Mouse (Mus musculus): ENCODE measurements around the gene Rad51c. TPM values are rescaled to one million over a fixed set of nuclear protein-coding genes. Genes with fewer than 3 reads are reported as not detected.
A peak's percentile ranks its signal among the peaks of the same experiment; 100 is the strongest.
"Not testable (repeated sequence)": the region's sequence is repeated elsewhere in the genome, so short reads cannot be mapped to it uniquely, and the experiment has no call there.

Rad51c gene
- total and polyA plus RNA-seq, 3 experiments, result 1.5 to 1.9 TPM; not detected in 1

DNA sequence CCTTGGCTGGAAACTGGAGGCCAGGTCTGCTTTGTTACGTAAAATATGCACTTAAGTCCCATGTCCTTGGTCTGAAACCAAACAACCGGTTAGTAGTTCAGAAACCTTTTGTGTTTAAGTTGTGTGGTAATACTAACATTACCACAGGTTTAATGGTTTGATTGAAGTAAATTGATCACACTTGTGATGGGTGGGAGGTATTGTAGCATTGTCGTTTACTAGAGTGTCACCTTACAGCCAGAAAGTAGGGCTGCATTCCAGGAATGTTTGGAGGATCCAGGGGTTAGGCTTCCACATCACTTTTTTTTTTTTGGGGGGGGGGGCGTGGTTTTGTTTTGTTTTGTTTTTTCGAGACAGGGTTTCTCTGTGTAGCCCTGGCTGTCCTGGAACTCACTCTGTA lies 11.4 kb upstream of the Rad51c start:
- no peaks in the 10 kb centered on the region for H3K9me3 ChIP-seq (replicated peaks; ENCODE audit: insufficient read depth, low read length)
- no peaks in the 10 kb centered on the region for H3K4me1 ChIP-seq (ENCODE audit: control insufficient read depth in 1 of 2, insufficient read depth in 2 of 2, low read length in 2 of 2)
- no peaks in the 10 kb centered on the region for H3K79me2 ChIP-seq (ENCODE audit: control insufficient read depth, insufficient read depth, low read length, poor library complexity)
- H3K4me3 ChIP-seq (ENCODE audit: control insufficient read depth in 1 of 2, insufficient read depth in 1 of 2, low read depth in 2 of 2, low read length in 2 of 2), result no peak overlapping the region
- TF ChIP-seq GATA1 (IDR thresholded peaks at IDR 0.05; ENCODE audit: low read depth, low read length), result no peak
- TF ChIP-seq POLR2AphosphoS2 (IDR thresholded peaks at IDR 0.05; ENCODE audit: low read length), result no peak
- no peak for TF ChIP-seq MYC (IDR thresholded peaks at IDR 0.05; ENCODE audit: low read depth, low read length)
- no peak for TF ChIP-seq TCF12 (IDR thresholded peaks at IDR 0.05; ENCODE audit: low read depth, low read length)
- no peak for TF ChIP-seq ZNF384 (IDR thresholded peaks at IDR 0.05; ENCODE audit: low read depth, low read length)
- no peak for TF ChIP-seq UBTF (IDR thresholded peaks at IDR 0.05; ENCODE audit: borderline replicate concordance, insufficient read depth, low read depth, low read length)
- TF ChIP-seq ZMIZ1 (IDR thresholded peaks at IDR 0.05; ENCODE audit: low read depth, low read length), result no peak
- no peak for TF ChIP-seq USF1 (IDR thresholded peaks at IDR 0.05; ENCODE audit: low read depth, low read length)
- TF ChIP-seq MAFK (IDR thresholded peaks at IDR 0.05; ENCODE audit: borderline replicate concordance, low read depth, low read length), result no peak
- TF ChIP-seq ZC3H11A (IDR thresholded peaks at IDR 0.05; ENCODE audit: low read depth, low read length), result no peak
- TF ChIP-seq MYB (IDR thresholded peaks at IDR 0.05; ENCODE audit: low read depth, low read length), result no peak
- no peaks in the 10 kb centered on the region for H3K36me3 ChIP-seq (ENCODE audit: control insufficient read depth in 1 of 2, insufficient read depth in 2 of 2, low read length in 2 of 2)
- no peak for DNase-seq (ENCODE audit: low read depth, low spot score)
- H3K9ac ChIP-seq (ENCODE audit: control insufficient read depth, low read depth, low read length, poor library complexity, severe bottlenecking), result no peak overlapping the region
- H3K27me3 ChIP-seq (ENCODE audit: control insufficient read depth in 1 of 2, insufficient read depth in 2 of 2, low read length in 2 of 2), result peaks cover 0 to 2% of the 10 kb centered on the region in 2 experiments; a peak in 1 of 4 replicates
- H3K27ac ChIP-seq (ENCODE audit: control insufficient read depth, low read depth, low read length), result no peak overlapping the region

DNA sequence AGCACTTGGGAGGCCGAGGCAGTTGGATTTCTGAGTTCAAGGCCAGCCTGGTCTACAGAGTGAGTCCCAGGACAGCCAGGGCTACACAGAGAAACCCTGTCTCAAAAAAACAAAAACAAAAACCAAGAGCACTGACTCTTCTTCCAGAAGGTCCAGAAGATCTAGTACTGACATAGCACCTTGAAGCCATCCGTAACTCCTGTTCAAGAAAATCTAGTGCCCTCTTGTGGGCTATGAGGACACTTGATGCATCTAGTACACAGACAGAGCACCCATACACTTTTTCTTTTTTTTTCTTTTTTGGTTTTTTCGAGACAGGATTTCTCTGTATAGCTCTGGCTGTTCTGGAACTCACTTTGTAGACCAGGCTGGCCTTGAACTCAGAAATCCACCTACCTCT lies 8.7 kb upstream of the Rad51c start:
- TF ChIP-seq ZNF384 (IDR thresholded peaks at IDR 0.05; ENCODE audit: low read depth, low read length) (peak; percentile 82), SMC3 (IDR thresholded peaks at IDR 0.05; ENCODE audit: low read depth, low read length) (peak; percentile 85), CTCF (IDR thresholded peaks at IDR 0.05 in 2 of 3, conservative IDR thresholded peaks at IDR 0.05 in 1 of 3; ENCODE audit: control insufficient read depth in 1 of 3, insufficient read depth in 1 of 3, low read depth in 2 of 3, low read length in 3 of 3, poor library complexity in 1 of 3, severe bottlenecking in 1 of 3) (peak; percentile 38 to 78 (median 50))
- H3K4me1 ChIP-seq (ENCODE audit: control insufficient read depth in 1 of 2, insufficient read depth in 2 of 2, low read length in 2 of 2); H3K27me3 ChIP-seq (ENCODE audit: control insufficient read depth in 1 of 2, insufficient read depth in 2 of 2, low read length in 2 of 2); H3K27ac ChIP-seq (ENCODE audit: control insufficient read depth, low read depth, low read length); H3K4me3 ChIP-seq (ENCODE audit: control insufficient read depth in 1 of 2, insufficient read depth in 1 of 2, low read depth in 2 of 2, low read length in 2 of 2); H3K36me3 ChIP-seq (ENCODE audit: control insufficient read depth in 1 of 2, insufficient read depth in 2 of 2, low read length in 2 of 2); H3K9me3 ChIP-seq (replicated peaks; ENCODE audit: insufficient read depth, low read length); H3K79me2 ChIP-seq (ENCODE audit: control insufficient read depth, insufficient read depth, low read length, poor library complexity); H3K9ac ChIP-seq (ENCODE audit: control insufficient read depth, low read depth, low read length, poor library complexity, severe bottlenecking): not testable (repeated sequence)
- DNase-seq (ENCODE audit: low read depth, low spot score), result peak; percentile 71

DNA sequence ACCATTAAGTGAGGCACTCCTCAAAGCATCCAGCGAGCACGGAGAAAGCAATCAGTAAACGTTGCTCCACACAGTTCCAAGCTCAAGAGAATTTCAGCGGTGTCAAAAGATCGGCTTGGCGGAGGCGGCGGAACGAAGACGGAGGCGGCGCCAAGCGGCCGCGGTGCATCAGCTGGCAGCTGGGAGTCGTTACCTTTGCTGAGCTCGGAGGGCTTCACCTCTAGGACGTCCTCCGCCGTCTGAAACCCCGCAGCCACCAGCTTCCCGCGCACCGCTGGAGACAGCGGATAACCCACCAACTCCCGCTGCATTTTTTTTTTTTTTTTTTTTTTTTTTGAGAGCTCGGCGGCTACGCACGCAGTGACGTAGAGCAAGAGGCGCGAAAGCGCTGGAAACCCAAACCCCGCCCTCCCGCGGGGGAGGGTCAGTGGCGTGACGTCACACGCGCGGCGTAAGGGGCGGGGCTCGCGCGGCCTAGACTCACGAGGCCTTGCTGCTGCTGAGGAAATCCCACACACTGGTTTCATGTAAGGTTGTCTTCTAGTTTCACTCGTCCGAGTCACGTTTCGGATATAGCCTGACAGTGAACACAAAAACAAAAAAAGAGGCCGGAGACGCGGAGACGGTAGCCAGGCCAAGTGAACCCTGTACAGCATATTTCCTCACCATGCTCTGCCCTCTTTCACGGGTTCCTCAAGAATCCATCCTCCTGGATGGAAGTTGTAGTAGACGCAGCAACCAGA lies 472 bp downstream of the Rad51c start:
- H3K36me3 ChIP-seq (ENCODE audit: control insufficient read depth in 1 of 2, insufficient read depth in 2 of 2, low read length in 2 of 2), result peaks cover 0 to 6% of the 10 kb centered on the region in 2 experiments; a peak in 2 of 4 replicates
- peak overlapping the region; percentile 64 to 84 for H3K4me3 ChIP-seq (ENCODE audit: control insufficient read depth in 1 of 2, insufficient read depth in 1 of 2, low read depth in 2 of 2, low read length in 2 of 2)
- peak overlapping the region; percentile 90 for H3K27ac ChIP-seq (ENCODE audit: control insufficient read depth, low read depth, low read length)
- no peaks in the 10 kb centered on the region for H3K27me3 ChIP-seq (ENCODE audit: control insufficient read depth in 1 of 2, insufficient read depth in 2 of 2, low read length in 2 of 2)
- H3K4me1 ChIP-seq (ENCODE audit: control insufficient read depth in 1 of 2, insufficient read depth in 2 of 2, low read length in 2 of 2), result peaks cover 0 to 9% of the 10 kb centered on the region in 2 experiments; a peak in 2 of 4 replicates
- peak overlapping the region; percentile 90 for H3K9ac ChIP-seq (ENCODE audit: control insufficient read depth, low read depth, low read length, poor library complexity, severe bottlenecking)
- peaks cover 4% of the 10 kb centered on the region; the same call in 1 of the 2 replicates for H3K79me2 ChIP-seq (ENCODE audit: control insufficient read depth, insufficient read depth, low read length, poor library complexity)
- peak; percentile 99 for DNase-seq (ENCODE audit: low read depth, low spot score)
- no peaks in the 10 kb centered on the region for H3K9me3 ChIP-seq (replicated peaks; ENCODE audit: insufficient read depth, low read length)
- TF ChIP-seq E2F4 (IDR thresholded peaks at IDR 0.05; ENCODE audit: borderline replicate concordance, low read depth, low read length) (peak; percentile 98), CTCF (IDR thresholded peaks at IDR 0.05 in 2 of 3, conservative IDR thresholded peaks at IDR 0.05 in 1 of 3; ENCODE audit: control insufficient read depth in 1 of 3, insufficient read depth in 1 of 3, low read depth in 2 of 3, low read length in 3 of 3, poor library complexity in 1 of 3, severe bottlenecking in 1 of 3) (no peak), TAL1 (IDR thresholded peaks at IDR 0.05; ENCODE audit: low read length) (no peak), MAX (IDR thresholded peaks at IDR 0.05; ENCODE audit: low read length) (peak; percentile 91), NELFE (IDR thresholded peaks at IDR 0.05; ENCODE audit: low read depth, low read length) (peak; percentile 99), TBP (IDR thresholded peaks at IDR 0.05; ENCODE audit: low read depth, low read length) (peak; percentile 91), ZMIZ1 (IDR thresholded peaks at IDR 0.05; ENCODE audit: low read depth, low read length) (peak; percentile 97), GATA1 (IDR thresholded peaks at IDR 0.05; ENCODE audit: low read depth, low read length) (no peak), MEF2A (IDR thresholded peaks at IDR 0.05; ENCODE audit: extremely low read depth, insufficient replicate concordance, low read depth, low read length, poor library complexity, severe bottlenecking) (no peak), ZNF384 (IDR thresholded peaks at IDR 0.05; ENCODE audit: low read depth, low read length) (peak; percentile 100), JUND (IDR thresholded peaks at IDR 0.05; ENCODE audit: low read depth, low read length) (no peak), RCOR1 (IDR thresholded peaks at IDR 0.05; ENCODE audit: low read depth, low read length) (no peak; the same call in 1 of the 2 replicates), MXI1 (IDR thresholded peaks at IDR 0.05; ENCODE audit: low read depth, low read length) (peak; percentile 77), ZC3H11A (IDR thresholded peaks at IDR 0.05; ENCODE audit: low read depth, low read length) (no peak), CHD1 (IDR thresholded peaks at IDR 0.05; ENCODE audit: low read depth, low read length) (no peak), KAT2A (conservative IDR thresholded peaks at IDR 0.05; ENCODE audit: low read depth, low read length) (peak; percentile 24; the same call in 1 of the 2 replicates)

All from MEL (cell line).